ENCODE assay signal across 9 mouse cellular contexts in the genomic region with DNA sequence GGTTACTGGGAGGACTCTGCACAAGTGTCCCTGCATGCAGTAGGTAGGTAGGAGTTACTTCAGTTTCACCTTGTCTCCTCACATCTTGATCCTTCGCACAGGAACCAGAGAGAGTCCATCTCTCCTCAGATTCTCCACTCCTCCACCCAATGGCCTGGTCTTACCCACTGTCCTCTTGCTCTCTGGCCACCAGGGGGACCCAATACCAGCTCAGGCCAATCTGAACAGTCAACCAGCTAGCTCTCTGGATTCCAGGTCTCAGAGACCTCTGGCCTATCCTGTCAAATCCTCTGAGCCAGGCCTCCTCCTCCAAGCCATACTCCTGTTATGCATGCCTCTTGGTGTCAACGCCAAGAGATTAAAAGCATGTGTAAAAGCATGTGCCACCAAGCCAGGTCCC. TPM values are rescaled to one million over a fixed set of nuclear protein-coding genes. Genes with fewer than 3 reads are reported as not detected.
DNase-seq lines count a peak whose midpoint lies in the region; ATAC-seq lines count a peak whose summit lies in the region.
"Had no signal": no experiment of that assay in that cellular context is flagged by ENCODE, and none has a peak within 500 bp of the region (broad histone marks: within the 10 kb centered on the region; RNA-seq: fewer than 3 reads in every experiment).

No protein-coding gene starts in this region.

- intact Hi-C loops in heart, postnatal 36 days (cut with DNase I), result no loop called here
- intact Hi-C loops in left cerebral cortex, postnatal 25 days (cut with DNase I), result no loop called here

- no peak overlapping the region for H3K4me3 ChIP-seq in liver, embryonic 12.5 days

- peak; percentile 60 for ATAC-seq in liver, embryonic 12.5 days

- H3K9me3 ChIP-seq in liver, embryonic 12.5 days (replicated peaks), result no peaks in the 10 kb centered on the region

- H3K4me1 ChIP-seq in liver, embryonic 12.5 days, result peaks cover 19% of the 10 kb centered on the region

- no peak overlapping the region for H3K9ac ChIP-seq in liver, embryonic 12.5 days

- H3K27ac ChIP-seq in liver, embryonic 12.5 days, result no peak overlapping the region
- H3K27ac ChIP-seq: macrophage had no signal

- DNase-seq in heart, adult 18-20 months, result peak; percentile 47 to 50
- DNase-seq in heart, adult 11 months, result no peak
- peak; percentile 40 to 55 for DNase-seq in B cell, adult 2 months
- DNase-seq in adrenal gland, postnatal 14 days, result peak; percentile 72
- DNase-seq in heart, postnatal 36 days, result peak; percentile 28 to 37
- DNase-seq in testis, postnatal 10 days (ENCODE audit: low spot score), result peak; percentile 61
- no peak for DNase-seq in left cerebral cortex, postnatal 25 days (ENCODE audit: low spot score in 2 of 2)

- no peaks in the 10 kb centered on the region for H3K27me3 ChIP-seq in liver, embryonic 12.5 days (replicated peaks)

- 71% methylated on average over 2 of the region's 2 CpGs for WGBS in liver, embryonic 12.5 days (ENCODE audit: insufficient replicate concordance)

- peaks cover 92% of the 10 kb centered on the region for H3K36me3 ChIP-seq in liver, embryonic 12.5 days

- no peak overlapping the region for H3K4me2 ChIP-seq in liver, embryonic 12.5 days

RNA-seq across cellular contexts. Expression of a gene that starts 6.2 kb away (rescaled TPM):
- 10 to 100 TPM; 11.1 to 14.5 TPM for total RNA-seq in heart, adult 18-20 months (2021)
- 19.9 and 27.3 TPM in 2 replicates for total RNA-seq in adrenal gland, postnatal 14 days (2021)
- total RNA-seq in heart, postnatal 36 days (2021), result 10 to 100 TPM; 12.4 to 12.7 TPM
- 25.6 and 28.6 TPM in 2 replicates for polyA plus RNA-seq in liver, embryonic 12.5 days (2016; fragmentation: Nextera tagmentation; extraction: Ambion mirVana)
- 10 to 100 TPM; 26.3 to 28.7 TPM for total RNA-seq in left cerebral cortex, postnatal 25 days (2021)

RNA-seq across cellular contexts. Expression of a gene that starts 11.0 kb away (rescaled TPM):
- total RNA-seq in heart, adult 18-20 months (2021), result 1 to 10 TPM; 2.5 to 3.0 TPM
- not detected in 2 replicates for total RNA-seq in adrenal gland, postnatal 14 days (2021)
- 1 to 10 TPM; 4.2 to 6.7 TPM for total RNA-seq in heart, postnatal 36 days (2021)
- not detected in 2 replicates for polyA plus RNA-seq in liver, embryonic 12.5 days (2016; fragmentation: Nextera tagmentation; extraction: Ambion mirVana)
- total RNA-seq in left cerebral cortex, postnatal 25 days (2021), result under 1 TPM; 0.46 to 0.76 TPM
- polyA plus RNA-seq: macrophage had no signal

RNA-seq across cellular contexts. Expression of a gene that starts 23.6 kb away (rescaled TPM):
- 10 to 100 TPM; 26.2 to 31.3 TPM for total RNA-seq in heart, adult 18-20 months (2021)
- 33.3 and 35.2 TPM in 2 replicates for total RNA-seq in adrenal gland, postnatal 14 days (2021)
- 10 to 100 TPM; 28.7 to 34.3 TPM for total RNA-seq in heart, postnatal 36 days (2021)
- polyA plus RNA-seq in liver, embryonic 12.5 days (2016; fragmentation: Nextera tagmentation; extraction: Ambion mirVana), result 13.7 and 14.8 TPM in 2 replicates
- total RNA-seq in left cerebral cortex, postnatal 25 days (2021), result 10 to 100 TPM; 51.4 to 52.3 TPM

RNA-seq across cellular contexts. Expression of a gene that starts 26.2 kb away (rescaled TPM):
- total RNA-seq in heart, adult 18-20 months (2021), result 10 to 100 TPM; 41.5 to 48.0 TPM
- 30.1 and 30.2 TPM in 2 replicates for total RNA-seq in adrenal gland, postnatal 14 days (2021)
- total RNA-seq in heart, postnatal 36 days (2021), result 10 to 100 TPM; 34.5 to 36.7 TPM
- polyA plus RNA-seq in liver, embryonic 12.5 days (2016; fragmentation: Nextera tagmentation; extraction: Ambion mirVana), result 6.1 and 7.2 TPM in 2 replicates
- 10 to 100 TPM; 10.5 to 11.8 TPM for total RNA-seq in left cerebral cortex, postnatal 25 days (2021)
- polyA plus RNA-seq: macrophage had no signal

RNA-seq across cellular contexts. Expression of a gene that starts 52.7 kb away (rescaled TPM):
- total RNA-seq in heart, adult 18-20 months (2021), result not detected
- 0.15 TPM in 1 of 2 replicates, not detected in the other for total RNA-seq in adrenal gland, postnatal 14 days (2021)
- total RNA-seq in heart, postnatal 36 days (2021), result not detected
- not detected in 2 replicates for polyA plus RNA-seq in liver, embryonic 12.5 days (2016; fragmentation: Nextera tagmentation; extraction: Ambion mirVana)
- total RNA-seq in left cerebral cortex, postnatal 25 days (2021), result under 1 TPM; 0.14 TPM
- polyA plus RNA-seq: macrophage had no signal

Comparison
In these comparisons a context has a peak if more than half of its experiments do, and no peak if none do; other contexts are left out.
1. DNase-seq: peak in heart, adult 18-20 months (2 of 2), B cell, adult 2 months (2 of 2), adrenal gland, postnatal 14 days (single experiment), heart, postnatal 36 days (2 of 2) and testis, postnatal 10 days (single experiment); none in heart, adult 11 months (single experiment) and left cerebral cortex, postnatal 25 days (0 of 2).